Mouse (Mus musculus) lung, postnatal 0 days (tissue): Measurements from ENCODE around the gene Hspa12b.

Source experiments
- CTCF ChIP-seq: IDR thresholded peaks from 2 replicates; pipeline ENCODE4 v1.5.1; 2016; ENCODE audit warnings: antibody characterized with exemption, mild to moderate bottlenecking
- EP300 ChIP-seq: IDR thresholded peaks from 2 replicates; pipeline ENCODE4 v1.6.1; 2016; ENCODE audit warnings: antibody characterized with exemption, mild to moderate bottlenecking, control low read depth

- TF ChIP-seq CTCF, result peak; percentile 38
- no peak for TF ChIP-seq EP300
Measured at GRCm38 (mm10) chr2:131186771-131187601, 59.9 kb downstream of the Hspa12b start, which contains the start of the genes Cdc25b and Spef1.
